Mouse (Mus musculus) olfactory bulb, adult 2 months (tissue): Measurements from ENCODE around the gene Ube4b.

ENCODE experiments used
- CTCF ChIP-seq: fragments of 200-500 bp; IDR thresholded peaks from 2 replicates; pipeline ENCODE4 v1.5.1; 2012; ENCODE audit warnings: low read depth, mild to moderate bottlenecking, low read length, moderate library complexity; ENCODE audit not compliant: insufficient read depth
- POLR2A ChIP-seq: fragments of 200-500 bp; IDR thresholded peaks from 2 replicates; pipeline ENCODE4 v1.6.1; 2012; ENCODE audit warnings: mild to moderate bottlenecking, low read depth, low read length, moderate library complexity; ENCODE audit not compliant: insufficient read depth

DNA sequence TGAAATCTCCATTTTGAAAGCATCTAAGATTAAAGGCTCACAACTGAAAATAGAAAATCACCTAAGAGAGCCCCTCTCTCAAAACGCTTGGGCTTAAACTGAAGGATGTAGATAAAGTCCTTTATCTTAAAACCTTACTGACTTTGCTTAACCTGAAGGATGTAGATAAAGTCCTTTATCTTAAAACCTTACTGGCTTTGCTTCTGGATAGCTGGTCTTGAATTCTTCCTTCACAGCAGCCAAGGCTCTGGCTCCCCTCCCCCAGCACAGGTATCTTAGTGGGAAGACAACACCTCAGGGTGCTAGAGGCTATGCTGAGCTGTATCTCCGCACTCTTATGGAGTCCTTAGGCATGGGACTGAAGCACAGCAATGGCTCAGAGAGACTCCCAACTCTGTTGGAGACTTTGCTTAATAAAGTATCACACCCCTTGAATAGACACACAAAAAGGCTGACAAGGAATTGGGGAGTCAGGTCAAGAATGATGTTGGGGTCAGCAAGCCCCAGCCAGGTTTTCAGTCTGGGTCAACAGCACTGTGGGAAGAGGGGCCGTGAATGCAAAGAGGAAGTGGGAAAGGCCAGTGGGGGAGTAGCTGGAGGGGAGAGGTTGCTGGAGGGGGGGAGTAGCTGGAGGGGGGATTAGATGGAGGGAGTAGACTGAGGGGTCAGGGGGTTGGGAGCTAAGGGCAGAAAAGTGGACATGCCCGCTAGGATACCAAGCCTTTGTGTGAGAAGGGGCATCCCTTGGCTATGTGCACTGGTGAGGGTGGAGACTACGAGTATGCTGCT, 86.9 kb downstream of the Ube4b start:
- TF ChIP-seq CTCF (no peak), POLR2A (no peak)
